Mouse (Mus musculus) midbrain, embryonic 14.5 days (tissue): ENCODE data around the gene Adamts9. TPM values are rescaled to one million over a fixed set of nuclear protein-coding genes. Genes with fewer than 3 reads are reported as not detected.

ENCODE experiments used
- ATAC-seq: fragments of 200-750 bp; cut with Nextera tagmentation; 2 replicates; pipeline ENCODE4 v1.8.0; 2017; ENCODE audit warnings: moderate number of reproducible peaks, moderate library complexity; ENCODE audit not compliant: low FRiP score, low TSS enrichment
- DNase-seq: peaks from one replicate; pipeline ENCODE4 v3.0.0-alpha.2; 2015
- H3K27ac ChIP-seq: fragments of 300-500 bp; sonication (generic); replicated peaks from 2 replicates; pipeline ENCODE4 v1.5.1; 2014; ENCODE audit warnings: mild to moderate bottlenecking, low read depth, low read length, moderate library complexity
- H3K27me3 ChIP-seq: fragments of 300-500 bp; sonication (generic); 2 replicates; pipeline ENCODE4 v1.6.1; 2014; ENCODE audit warnings: low read length, control low read depth, mixed read lengths; ENCODE audit not compliant: control insufficient read depth, insufficient read depth
- H3K36me3 ChIP-seq: fragments of 300-500 bp; sonication (generic); 2 replicates; pipeline ENCODE4 v1.6.1; 2014; ENCODE audit warnings: low read length, control low read depth; ENCODE audit not compliant: control insufficient read depth, insufficient read depth
- H3K4me1 ChIP-seq: fragments of 300-500 bp; sonication (generic); 2 replicates; pipeline ENCODE4 v1.6.1; 2014; ENCODE audit warnings: mild to moderate bottlenecking, antibody characterized with exemption, low read length, control low read depth; ENCODE audit not compliant: control insufficient read depth, insufficient read depth
- H3K4me2 ChIP-seq: fragments of 300-500 bp; sonication (generic); 2 replicates; pipeline ENCODE4 v1.6.1; 2014; ENCODE audit warnings: mild to moderate bottlenecking, low read length, moderate library complexity
- H3K4me3 ChIP-seq: fragments of 300-500 bp; sonication (generic); replicated peaks from 2 replicates; pipeline ENCODE4 v1.5.1; 2014; ENCODE audit warnings: low read depth, low read length
- H3K9ac ChIP-seq: fragments of 300-500 bp; sonication (generic); replicated peaks from 2 replicates; pipeline ENCODE4 v1.6.1; 2014; ENCODE audit warnings: mild to moderate bottlenecking, low read length, moderate library complexity
- H3K9me3 ChIP-seq: fragments of 300-500 bp; sonication (generic); 2 replicates; pipeline ENCODE4 v1.6.1; 2016; ENCODE audit warnings: low read length, control low read depth, mixed read lengths; ENCODE audit not compliant: control insufficient read depth
- WGBS: fragments of 180-500 bp; shearing (Covaris S2); extraction: QIAGEN DNeasy Blood & Tissue Kit; methylation state at CpG from one replicate; pipeline ENCODE4 v1.1.7; 2014; 5-methylcytosine and 5-hydroxymethylcytosine counted together
- polyA plus RNA-seq: library from polyadenylated mRNA; unstranded; fragments of >200 nt; fragmentation: Nextera tagmentation; extraction: Ambion mirVana; gene quantifications from 2 replicates; pipeline ENCODE4 v1.2.1, GENCODE M21; 2014

The Adamts9 gene
- polyA plus RNA-seq, 1 experiment from 2014 or later: 1.2 TPM

- Histone ChIP-seq H3K9me3 (no peaks in the 10 kb centered on the region), H3K9ac (0 out of 2 replicates have a peak overlapping the region, but pooled peaks have one; percentile 17), H3K4me2 (peak overlapping the region; percentile 33), H3K27me3 (no peaks in the 10 kb centered on the region), H3K4me3 (no peak overlapping the region), H3K36me3 (no peaks in the 10 kb centered on the region), H3K27ac (peak overlapping the region; percentile 70), H3K4me1 (peaks cover 24% of the 10 kb centered on the region)
- WGBS: 3% methylated on average over 10 of the region's 10 CpGs
- ATAC-seq (no peak), DNase-seq (peak; percentile 93)
Measured at GRCm38 (mm10) chr6:92728084-92728483, 215.2 kb downstream of the Adamts9 start.

DNA sequence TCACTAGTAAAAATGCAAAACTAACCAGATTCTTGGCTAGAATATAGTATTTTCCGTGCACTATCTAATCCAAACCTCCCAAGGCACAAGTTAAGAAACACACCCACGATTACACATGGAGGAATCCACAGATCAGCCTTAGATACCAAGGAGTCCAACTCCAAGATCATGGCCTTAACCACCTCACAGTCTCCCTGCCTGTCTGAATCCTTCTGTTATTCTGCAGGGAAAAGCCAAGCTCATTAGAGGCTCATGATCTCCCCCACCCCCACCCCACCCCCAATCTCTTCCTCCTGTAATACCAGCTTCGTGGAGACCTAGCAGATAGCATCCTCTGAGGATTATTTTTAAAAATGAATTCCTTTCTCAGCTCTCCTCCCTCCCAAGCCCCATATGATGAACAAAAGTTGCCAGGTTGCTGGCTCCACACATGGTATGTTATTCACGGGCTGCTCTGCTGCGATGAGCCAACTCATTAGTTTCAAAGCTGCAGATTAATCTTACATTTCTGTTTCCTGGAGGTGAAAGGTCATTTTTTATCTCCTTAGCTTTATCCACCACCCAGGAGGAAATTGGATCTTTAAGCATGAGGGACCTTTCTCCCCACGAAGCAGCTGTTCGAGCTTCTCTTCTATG is 215.8 kb downstream of the Adamts9 start:
- Histone ChIP-seq H3K9ac (no peak overlapping the region), H3K4me3 (no peak overlapping the region), H3K36me3 (no peaks in the 10 kb centered on the region), H3K27me3 (no peaks in the 10 kb centered on the region), H3K4me1 (peaks cover 24% of the 10 kb centered on the region), H3K4me2 (no peak overlapping the region), H3K27ac (no peak overlapping the region), H3K9me3 (no peaks in the 10 kb centered on the region)
- WGBS: 12% methylated on average over 7 of the region's 7 CpGs
- DNase-seq: no peak
- ATAC-seq: no peak

DNA sequence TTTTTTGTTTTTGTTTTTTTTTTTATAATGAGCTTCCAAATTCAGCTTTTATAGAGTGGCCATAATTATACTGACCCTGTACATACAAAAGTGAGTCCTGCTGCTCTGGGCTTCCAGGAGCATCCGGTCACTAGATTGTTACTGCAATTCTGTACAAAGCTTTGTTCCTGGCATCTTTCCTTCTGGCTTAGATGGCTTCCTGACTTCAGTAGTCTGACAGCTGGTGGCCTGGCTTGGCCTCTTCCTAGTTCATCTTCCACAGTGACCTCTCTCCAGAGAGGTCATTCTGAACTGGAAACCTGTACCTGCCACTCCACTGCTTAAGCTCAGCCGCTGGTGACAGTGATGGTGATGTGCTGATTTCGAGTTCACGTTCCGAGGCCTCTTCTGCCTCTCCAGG is 217.2 kb downstream of the Adamts9 start:
- WGBS: 85% methylated on average over 5 of the region's 5 CpGs
- DNase-seq: no peak

GRCm38 (mm10) chr6:92724394-92724793 is 218.9 kb downstream of the Adamts9 start:
- Histone ChIP-seq H3K4me2 (no peak overlapping the region), H3K4me3 (no peak overlapping the region), H3K27ac (peak overlapping the region; percentile 56), H3K9ac (no peak overlapping the region), H3K9me3 (no peaks in the 10 kb centered on the region), H3K36me3 (no peaks in the 10 kb centered on the region), H3K4me1 (peaks cover 24% of the 10 kb centered on the region), H3K27me3 (no peaks in the 10 kb centered on the region)
- 26% methylated on average over 2 of the region's 2 CpGs for WGBS
- ATAC-seq (no peak), DNase-seq (peak; percentile 47)

More for the DNA sequence above, 217.2 kb downstream of the Adamts9 start:
- no peaks in the 10 kb centered on the region for H3K27me3 ChIP-seq
- ATAC-seq: no peak
- no peak overlapping the region for H3K4me3 ChIP-seq
- no peak overlapping the region for H3K9ac ChIP-seq
- no peak overlapping the region for H3K27ac ChIP-seq
- peaks cover 24% of the 10 kb centered on the region for H3K4me1 ChIP-seq
- no peak overlapping the region for H3K4me2 ChIP-seq
- H3K36me3 ChIP-seq: no peaks in the 10 kb centered on the region
- H3K9me3 ChIP-seq: no peaks in the 10 kb centered on the region

Other genes starting within 250 kb of the Adamts9 start
- gene Prickle2, start 237.3 kb downstream of the Adamts9 start, polyA plus RNA-seq: 14.9 and 18.0 TPM in 2 replicates
- gene A730049H05Rik, start 127.0 kb downstream of the Adamts9 start, polyA plus RNA-seq: 0.37 and 0.46 TPM in 2 replicates
- gene Gm15737, start 74.1 kb downstream of the Adamts9 start, polyA plus RNA-seq: 0.05 TPM in 1 of 2 replicates, not detected in the other